Mouse (Mus musculus) megakaryocyte progenitor cell, adult 5-6 weeks (primary cell): ENCODE results near the gene Nmur1. TPM values are rescaled to one million over a fixed set of nuclear protein-coding genes. Genes with fewer than 3 reads are reported as not detected.

Experiments used
- ATAC-seq: replicated peaks from 2 replicates; pipeline ENCODE4 v1.8.0; 2016; ENCODE audit warnings: mild to moderate bottlenecking, moderate TSS enrichment, inconsistent platforms; ENCODE audit not compliant: poor library complexity
- total RNA-seq, 2 experiments: library from RNA; stranded (forward) in 1 of 2; stranded (reverse) in 1 of 2; fragments of 157-497, 149-512 nt in 1 of 2; fragments of 200-1000 nt in 1 of 2; gene quantifications; 2 replicates each; pipeline versions ENCODE4 v1.2.3 to v1.2.4; 2015 to 2017

Gene Nmur1
- 1.0 TPM in 1 of 2 replicates, not detected in the other for total RNA-seq (2015)
- not detected in 2 replicates for total RNA-seq (2017)

- no peak for ATAC-seq
Measured at GRCm38 (mm10) chr1:86426128-86426527, at the start of gene Nmur1, which contains the start of gene Tex44. TSS of gene Nmur1 (minus strand) at chr1:86426228. TSS of gene Tex44 (plus strand) at chr1:86426329.

DNA sequence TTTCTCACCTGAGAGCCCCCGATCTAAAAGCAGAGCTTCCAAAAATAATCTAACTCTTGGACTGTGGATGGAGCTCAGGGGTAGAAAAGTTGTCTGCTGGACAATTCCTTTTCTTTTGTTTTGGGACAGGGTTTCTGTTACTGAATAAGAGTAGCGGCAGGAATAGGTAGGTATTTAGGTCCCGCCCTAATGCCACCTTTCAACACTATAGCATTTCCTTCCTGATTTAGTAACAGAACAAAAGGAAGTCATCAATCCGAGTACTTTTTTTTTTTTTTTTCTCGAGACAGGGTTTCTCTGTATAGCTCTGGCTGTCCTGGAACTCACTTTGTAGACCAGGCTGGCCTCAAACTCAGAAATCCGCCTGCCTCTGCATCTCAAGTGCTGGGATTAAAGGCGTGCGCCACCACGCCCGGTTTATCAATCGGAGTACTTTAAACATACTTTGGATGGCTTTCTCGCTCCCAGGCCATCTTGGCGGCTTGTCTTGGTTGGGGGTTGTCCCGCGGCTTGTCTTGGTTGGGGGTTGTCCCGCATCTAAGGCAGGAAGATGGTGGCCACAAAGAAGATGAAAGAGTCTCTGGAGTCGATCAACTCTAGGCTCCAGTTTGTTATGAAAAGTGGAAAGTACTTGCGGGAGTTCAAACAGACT, 47.2 kb upstream of the Nmur1 start:
- no peak for ATAC-seq

DNA sequence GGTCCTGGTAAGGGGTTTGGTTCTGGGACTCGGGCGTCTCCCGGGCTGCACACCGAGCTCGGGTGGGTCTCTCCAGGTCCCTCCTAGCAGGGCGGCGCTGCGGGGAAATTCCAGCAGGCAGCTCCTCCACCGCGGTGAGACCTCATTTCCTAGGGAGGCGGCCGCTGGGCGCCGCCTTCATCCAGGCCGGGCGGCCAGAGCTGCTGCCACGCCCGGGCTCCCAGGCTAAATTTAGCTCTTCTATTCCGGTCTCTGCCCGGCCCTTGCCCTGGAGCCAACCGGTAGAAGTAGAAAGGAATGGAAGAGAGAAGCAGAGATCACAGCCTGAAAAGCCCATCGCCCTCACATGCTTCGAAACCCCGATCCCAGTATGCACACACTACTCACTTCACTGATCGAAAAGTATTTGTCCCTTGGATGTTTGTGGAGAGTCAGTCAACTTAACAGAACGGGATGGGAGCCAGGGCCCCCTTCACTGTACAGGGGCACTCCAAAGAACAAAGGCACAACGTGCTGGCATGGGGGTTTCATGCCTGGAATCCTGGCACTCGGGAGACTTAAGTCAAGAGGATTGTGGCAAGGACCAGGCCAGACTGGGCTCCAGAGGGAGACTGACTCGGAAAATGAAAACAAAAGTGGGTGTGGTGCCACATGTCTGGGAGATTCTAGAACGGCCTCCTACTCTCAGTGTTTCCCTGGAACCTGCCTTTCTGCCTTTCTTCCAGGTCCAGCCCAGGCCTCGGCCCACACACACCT, 46.3 kb upstream of the Nmur1 start:
- ATAC-seq: peak; percentile 50

GRCm38 (mm10) chr1:86471504-86471961, 45.5 kb upstream of the Nmur1 start:
- peak; percentile 55 for ATAC-seq

DNA sequence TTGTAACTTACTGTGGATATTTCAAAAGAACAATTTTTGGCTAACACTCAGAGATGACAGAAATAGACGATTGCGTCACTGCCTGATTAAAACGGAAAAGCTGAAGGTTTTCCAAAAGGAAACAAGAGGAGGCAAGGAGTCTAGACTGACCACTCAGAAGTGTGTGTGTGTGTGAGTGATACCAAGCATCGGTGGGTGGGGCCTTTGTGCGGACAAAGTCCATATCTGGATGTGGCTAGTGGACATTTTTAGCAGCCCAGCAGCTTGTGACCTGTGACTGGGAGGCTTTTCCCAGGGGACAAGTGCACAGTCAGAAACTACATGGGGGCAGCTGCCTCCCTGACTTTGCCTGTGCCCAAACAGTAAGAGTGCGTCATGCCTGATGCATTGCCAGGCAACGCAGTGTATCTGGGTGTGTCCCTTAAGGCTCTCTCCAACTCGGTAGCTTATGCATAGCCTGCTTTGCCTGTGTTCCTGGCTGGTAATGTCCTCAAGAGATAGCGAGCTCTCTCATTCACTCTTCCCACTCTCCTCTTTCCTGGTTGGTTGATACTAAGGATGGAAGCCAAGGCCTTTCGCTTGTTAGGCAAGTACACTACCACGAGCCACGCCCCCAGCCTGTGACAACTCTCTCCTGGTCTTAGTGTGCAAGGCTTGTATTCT, 44.6 kb upstream of the Nmur1 start:
- peak; percentile 60 for ATAC-seq

DNA sequence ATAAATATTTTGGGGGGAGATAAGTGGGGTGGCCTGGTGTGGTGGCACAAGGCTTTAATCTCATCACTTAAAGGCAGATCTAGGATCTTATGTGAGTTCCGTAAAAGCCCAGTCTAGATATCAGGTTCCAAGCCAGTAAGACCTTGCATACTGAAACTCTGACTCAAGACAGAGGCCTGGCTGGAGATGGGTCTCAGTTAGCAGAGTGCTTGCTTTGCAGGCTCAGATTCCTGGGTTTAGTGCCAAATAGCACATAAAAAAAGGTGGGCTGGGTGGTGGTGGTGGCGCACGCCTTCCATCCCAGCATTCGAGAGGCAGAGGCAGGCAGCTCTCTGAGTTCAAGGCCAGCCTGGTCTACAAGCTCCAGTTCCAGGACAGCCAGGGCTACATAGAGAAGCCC, 43.8 kb upstream of the Nmur1 start:
- ATAC-seq: no peak

DNA sequence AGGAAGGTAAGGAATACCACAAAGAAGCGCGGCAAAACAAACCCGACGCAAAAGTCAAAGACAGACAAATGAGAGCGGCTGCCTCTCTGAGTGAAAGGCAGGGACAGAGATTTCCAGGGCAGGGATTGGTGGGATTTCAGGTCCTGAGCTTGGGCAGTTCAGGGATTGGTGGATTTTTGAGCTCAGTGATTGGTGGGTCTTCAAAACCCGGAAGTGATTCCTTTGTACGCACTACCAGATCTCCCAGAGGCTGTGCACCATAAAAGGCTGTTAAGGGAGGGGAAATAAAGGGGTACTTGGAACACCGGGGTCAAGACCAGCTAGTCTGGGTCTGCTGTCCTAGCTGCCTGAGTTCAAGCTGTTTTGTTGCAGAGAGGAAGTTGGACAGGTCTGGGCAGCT, 41.4 kb upstream of the Nmur1 start:
- ATAC-seq: no peak

DNA sequence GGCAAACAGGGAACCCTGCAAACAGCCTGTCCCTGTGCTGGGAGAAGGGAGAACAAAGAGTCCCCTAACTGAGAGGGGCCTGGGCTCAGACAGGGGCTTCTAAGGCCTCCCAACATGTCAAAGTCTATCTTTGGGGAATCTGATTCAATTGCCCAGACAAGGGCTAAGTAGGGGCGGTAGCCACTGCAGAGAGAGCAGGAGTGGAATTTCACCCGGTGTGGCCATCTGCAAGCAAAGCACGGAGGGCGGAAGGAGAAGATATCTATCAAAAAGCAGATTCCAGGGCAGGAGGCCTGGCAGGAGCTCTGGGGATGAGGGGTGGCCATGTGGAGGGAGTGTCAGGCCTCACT, 38.8 kb upstream of the Nmur1 start:
- ATAC-seq: no peak

GRCm38 (mm10) chr1:86464223-86464874, 38.3 kb upstream of the Nmur1 start:
- no peak for ATAC-seq

DNA sequence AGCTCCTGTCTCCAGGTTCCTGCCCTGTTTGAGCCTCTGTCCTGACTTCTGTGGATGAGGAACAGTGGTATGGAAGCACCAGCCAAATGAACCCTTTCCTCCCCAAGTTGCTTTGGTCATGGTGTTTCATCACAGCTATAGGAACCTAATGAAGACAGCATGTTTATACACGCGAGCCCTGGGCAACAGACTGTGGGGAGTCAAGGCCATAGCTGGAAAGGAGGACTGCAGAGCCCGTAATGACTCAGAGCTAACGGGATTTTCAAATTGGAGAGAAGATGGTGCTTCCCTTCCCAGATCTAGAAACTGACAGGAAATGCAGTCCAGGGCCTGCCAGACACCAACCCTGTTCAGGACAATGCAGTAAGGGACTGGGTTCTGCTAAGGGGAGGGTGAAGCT, 33.3 kb upstream of the Nmur1 start:
- ATAC-seq: no peak

DNA sequence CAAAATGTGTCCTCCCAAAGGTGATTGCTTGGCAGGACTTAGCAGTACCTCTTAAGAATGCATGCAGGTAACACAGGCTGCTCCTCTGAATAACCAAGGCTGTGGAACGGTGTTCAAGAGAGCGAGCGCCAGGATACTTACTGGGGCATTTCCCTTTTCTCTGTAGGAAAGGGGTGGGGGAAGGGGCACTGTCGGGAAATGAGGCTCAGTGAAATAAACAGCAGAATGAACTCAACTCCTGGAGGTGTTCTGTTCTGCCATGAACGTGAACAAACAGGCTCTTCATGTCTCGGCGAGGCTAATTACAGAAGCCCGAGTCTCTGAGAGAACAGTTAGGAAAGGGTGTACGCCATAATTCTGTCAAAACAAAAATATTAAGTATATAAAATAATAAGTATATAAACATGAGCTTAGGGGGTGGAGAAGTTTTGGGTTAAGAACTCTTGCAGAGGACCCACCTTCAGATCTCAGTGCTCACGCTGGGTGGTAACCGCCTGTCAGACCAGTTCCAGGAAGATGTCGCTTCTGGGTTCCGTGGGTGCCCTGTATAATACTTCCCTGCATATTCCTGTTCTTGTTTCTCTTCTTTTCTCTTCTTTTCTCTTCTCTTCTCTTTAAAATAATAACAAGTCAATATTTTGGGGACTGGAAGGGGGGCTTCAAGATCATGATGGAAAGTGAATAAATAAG, 31.0 kb upstream of the Nmur1 start:
- ATAC-seq: peak; percentile 42; the same call in 1 of the 2 replicates

- ATAC-seq: no peak
Measured at GRCm38 (mm10) chr1:86452713-86453112, 26.7 kb upstream of the Nmur1 start.

DNA sequence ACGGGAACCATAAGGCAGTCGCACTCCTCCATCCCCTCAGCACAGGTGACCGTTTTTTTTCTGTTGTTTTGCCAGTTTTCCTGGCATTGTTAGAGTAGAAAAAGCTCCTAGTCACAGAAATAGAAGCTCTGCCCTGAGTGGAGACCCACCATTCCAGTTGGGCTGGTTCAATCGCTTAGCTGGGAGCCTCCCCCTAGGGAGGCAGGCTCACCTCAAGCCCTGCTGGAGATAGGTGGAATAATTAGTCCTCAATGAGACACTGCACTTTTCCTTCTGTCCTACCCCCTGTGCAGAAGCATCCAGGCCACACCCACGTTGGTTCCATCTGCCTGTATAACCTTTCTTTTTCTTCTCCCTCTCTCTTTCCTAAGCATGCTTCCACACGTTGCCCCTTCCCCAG, 23.9 kb upstream of the Nmur1 start:
- 0 out of 2 replicates have a peak, but pooled peaks have one; percentile 34 for ATAC-seq

- ATAC-seq: no peak
Measured at GRCm38 (mm10) chr1:86448272-86448671, 22.2 kb upstream of the Nmur1 start.

GRCm38 (mm10) chr1:86447596-86448171, 21.7 kb upstream of the Nmur1 start:
- ATAC-seq: no peak

DNA sequence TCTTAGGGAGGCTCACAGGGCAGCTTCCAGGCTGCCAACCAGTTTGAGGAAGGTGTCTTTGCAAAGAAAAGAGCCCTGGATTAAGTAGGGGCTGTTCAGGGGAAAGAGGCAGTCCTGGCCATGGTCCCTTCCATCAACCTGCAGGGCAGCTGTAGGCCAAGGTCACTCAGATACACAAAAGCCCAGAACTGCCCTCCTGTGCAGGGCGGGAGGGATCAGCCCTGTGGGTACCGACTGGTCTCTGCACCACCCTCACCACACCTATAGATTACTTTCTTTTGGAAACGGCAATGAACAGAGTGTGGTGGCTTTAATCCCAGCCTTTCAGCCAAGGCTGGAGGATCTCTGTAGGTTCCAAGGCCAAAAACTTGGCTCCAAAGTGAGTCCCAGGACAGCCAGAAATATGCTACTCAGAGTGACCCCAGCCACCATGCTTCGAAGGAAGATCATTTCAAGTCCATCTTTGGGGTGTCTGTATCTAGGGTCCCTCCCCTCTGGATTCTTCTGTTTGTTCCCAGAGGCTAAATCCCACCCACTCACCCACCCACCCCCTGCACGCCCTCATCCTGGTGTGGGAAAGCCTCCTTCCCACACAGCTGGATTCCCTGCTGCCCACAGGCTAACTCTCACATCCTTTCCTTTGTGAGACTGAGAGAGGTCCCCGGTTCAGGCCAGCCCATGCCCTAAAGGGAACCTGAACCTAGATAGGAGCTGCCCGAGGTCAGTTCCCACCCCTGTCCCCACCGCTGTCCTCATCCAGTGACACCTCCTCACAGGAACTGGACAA, 17.6 kb upstream of the Nmur1 start:
- ATAC-seq: no peak

DNA sequence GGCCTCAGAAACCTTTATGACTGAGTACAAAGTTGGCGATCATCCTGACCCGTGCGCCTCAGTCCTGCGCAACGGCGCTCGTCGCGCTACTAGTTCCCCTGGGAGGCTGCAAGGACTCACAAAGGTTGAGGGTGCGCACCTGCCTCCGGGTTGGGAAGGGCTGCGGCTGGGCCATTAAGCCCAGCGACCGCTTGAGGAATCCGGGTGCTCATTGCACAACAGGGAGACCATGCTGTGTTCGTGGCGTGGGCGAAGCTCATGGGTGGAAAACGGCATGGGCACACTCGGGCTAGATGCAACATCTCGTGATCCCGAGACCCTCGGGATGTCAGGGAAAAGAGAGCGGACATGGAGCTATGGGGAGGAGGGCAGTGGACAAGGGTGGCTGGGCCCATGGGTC, 16.8 kb upstream of the Nmur1 start:
- ATAC-seq: peak; percentile 7; the same call in 1 of the 2 replicates

- peak; percentile 40 for ATAC-seq
Measured at GRCm38 (mm10) chr1:86441980-86442831, 16.2 kb upstream of the Nmur1 start.

DNA sequence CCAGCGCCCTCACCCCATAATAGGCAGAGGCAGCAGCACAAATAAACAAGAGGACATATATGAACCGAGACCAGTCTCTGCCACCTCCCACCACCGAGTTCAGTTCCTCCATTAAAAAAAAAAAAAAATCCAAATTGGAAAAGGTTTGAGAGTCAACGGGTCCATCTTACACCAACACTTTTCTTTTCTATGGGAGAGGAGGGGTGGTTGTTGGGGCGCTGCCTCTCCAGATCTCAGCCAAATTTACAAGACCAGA, 15.6 kb upstream of the Nmur1 start:
- no peak for ATAC-seq
